ENCODE assay signal across 9 mouse cellular contexts in genomic region chr14:51082599-51083581, GRCm38 (mm10). TPM values are rescaled to one million over a fixed set of nuclear protein-coding genes. Genes with fewer than 3 reads are reported as not detected.
A peak's percentile ranks its signal among the peaks of the same experiment; 100 is the strongest.
DNase-seq lines count a peak whose midpoint lies in the region; ATAC-seq and TF ChIP-seq lines count a peak whose summit lies in the region.
"Had no signal": no experiment of that assay in that cellular context is flagged by ENCODE, and none has a peak within 500 bp of the region (broad histone marks: within the 10 kb centered on the region; RNA-seq: fewer than 3 reads in every experiment).

No protein-coding gene starts in this region.

- H3K4me2 ChIP-seq in embryonic facial prominence, embryonic 13.5 days, result peak overlapping the region; percentile 90
- H3K4me2 ChIP-seq in heart, postnatal 0 days (ENCODE audit: low read depth, low read length), result peak overlapping the region; percentile 81
- H3K4me2 ChIP-seq in lung, postnatal 0 days (replicated peaks; ENCODE audit: low read depth, low read length), result peak overlapping the region; percentile 69

- peak overlapping the region; percentile 68 for H3K9ac ChIP-seq in ES-E14 (ENCODE audit: insufficient read depth, low read depth, low read length, poor library complexity, severe bottlenecking)
- H3K9ac ChIP-seq in embryonic facial prominence, embryonic 13.5 days, result peak overlapping the region; percentile 74
- H3K9ac ChIP-seq in heart, postnatal 0 days (replicated peaks; ENCODE audit: low read depth, low read length), result peak overlapping the region; percentile 52
- peak overlapping the region; percentile 23; the same call in 1 of the 2 replicates for H3K9ac ChIP-seq in lung, postnatal 0 days (replicated peaks; ENCODE audit: low read depth)

- no peaks in the 10 kb centered on the region for H3K36me3 ChIP-seq in ES-E14 (ENCODE audit: control insufficient read depth, insufficient read depth, low read length, poor library complexity, severe bottlenecking)
- no peaks in the 10 kb centered on the region for H3K36me3 ChIP-seq in embryonic facial prominence, embryonic 13.5 days
- no peaks in the 10 kb centered on the region for H3K36me3 ChIP-seq in heart, postnatal 0 days (replicated peaks; ENCODE audit: control insufficient read depth, insufficient read depth, low read length)
- H3K36me3 ChIP-seq in lung, postnatal 0 days (ENCODE audit: insufficient read depth, low read length), result no peaks in the 10 kb centered on the region

- WGBS in embryonic facial prominence, embryonic 13.5 days, result 2% methylated on average over 40 of the region's 40 CpGs
- 2% methylated on average over 37 of the region's 40 CpGs for WGBS in heart, postnatal 0 days
- 3% methylated on average over 38 of the region's 40 CpGs for WGBS in lung, postnatal 0 days
- 4% methylated on average over 40 of the region's 40 CpGs for WGBS in olfactory bulb, adult 2 months

- no peak for TF ChIP-seq POLR2A in olfactory bulb, adult 2 months (IDR thresholded peaks at IDR 0.05; ENCODE audit: insufficient read depth, low read depth, low read length)

- no peaks in the 10 kb centered on the region for H3K9me3 ChIP-seq in ES-E14 (ENCODE audit: control insufficient read depth, insufficient read depth, low read depth, low read length)
- no peaks in the 10 kb centered on the region for H3K9me3 ChIP-seq in embryonic facial prominence, embryonic 13.5 days
- no peaks in the 10 kb centered on the region for H3K9me3 ChIP-seq in heart, postnatal 0 days (replicated peaks; ENCODE audit: control insufficient read depth, low read length)
- H3K9me3 ChIP-seq in lung, postnatal 0 days (ENCODE audit: low read length), result no peaks in the 10 kb centered on the region

- H3K27me3 ChIP-seq in embryonic facial prominence, embryonic 13.5 days, result peaks cover 9% of the 10 kb centered on the region; the same call in 1 of the 2 replicates
- no peaks in the 10 kb centered on the region for H3K27me3 ChIP-seq in heart, postnatal 0 days (ENCODE audit: control insufficient read depth, insufficient read depth, low read length)
- H3K27me3 ChIP-seq in lung, postnatal 0 days (replicated peaks; ENCODE audit: insufficient read depth, low read length), result no peaks in the 10 kb centered on the region

- no peak for TF ChIP-seq CTCF in heart, postnatal 0 days (IDR thresholded peaks at IDR 0.05; ENCODE audit: low read depth)
- TF ChIP-seq CTCF in lung, postnatal 0 days (IDR thresholded peaks at IDR 0.05), result no peak
- TF ChIP-seq CTCF in olfactory bulb, adult 2 months (IDR thresholded peaks at IDR 0.05; ENCODE audit: insufficient read depth, low read depth, low read length), result no peak

- peak overlapping the region; percentile 74 to 81 for H3K4me3 ChIP-seq in ES-E14 (ENCODE audit: insufficient read depth in 1 of 2, low read depth in 1 of 2, low read length in 2 of 2, poor library complexity in 1 of 2, severe bottlenecking in 1 of 2)
- peak overlapping the region; percentile 59 for H3K4me3 ChIP-seq in embryonic facial prominence, embryonic 13.5 days
- peak overlapping the region; percentile 64 for H3K4me3 ChIP-seq in heart, postnatal 0 days (ENCODE audit: low read depth, low read length)
- H3K4me3 ChIP-seq in lung, postnatal 0 days (ENCODE audit: low read depth, low read length), result peak overlapping the region; percentile 46
- peak overlapping the region; percentile 54 for H3K4me3 ChIP-seq in olfactory bulb, adult 2 months (ENCODE audit: insufficient read depth, low read depth, low read length)

- peak; percentile 22; the same call in 1 of the 2 replicates for ATAC-seq in embryonic facial prominence, embryonic 13.5 days (ENCODE audit: insufficient number of reproducible peaks, insufficient read depth, low FRiP score, low TSS enrichment, low read depth)
- ATAC-seq in heart, postnatal 0 days (ENCODE audit: insufficient read depth, low read depth), result peak; percentile 42
- peak; percentile 65 for ATAC-seq in lung, postnatal 0 days

- H3K4me1 ChIP-seq in ES-E14 (ENCODE audit: control insufficient read depth in 2 of 2, insufficient read depth in 2 of 2, low read length in 2 of 2, poor library complexity in 1 of 2), result peaks cover 0 to 5% of the 10 kb centered on the region in 2 experiments; a peak in 2 of 4 replicates
- H3K4me1 ChIP-seq in embryonic facial prominence, embryonic 13.5 days, result peaks cover 15% of the 10 kb centered on the region; the same call in 1 of the 2 replicates
- H3K4me1 ChIP-seq in heart, postnatal 0 days (ENCODE audit: control insufficient read depth, insufficient read depth), result peaks cover 3% of the 10 kb centered on the region; the same call in 1 of the 2 replicates
- no peaks in the 10 kb centered on the region; the same call in 1 of the 2 replicates for H3K4me1 ChIP-seq in lung, postnatal 0 days (ENCODE audit: insufficient read depth, low read depth, low read length)
- no peaks in the 10 kb centered on the region; the same call in 1 of the 2 replicates for H3K4me1 ChIP-seq in olfactory bulb, adult 2 months (ENCODE audit: control insufficient read depth, insufficient read depth, low read length)

- in situ Hi-C loops in ES-E14 (cut with MboI; ENCODE audit: low sequenced_read_pairs in 2 of 2, unreplicated experiment in 2 of 2), result loop anchor here in 1 of 2 experiments (25.0 kb wide), 1 partner anchor 679 kb away; the partner anchor contains the start of gene Ang4

- no peak for TF ChIP-seq EP300 in heart, postnatal 0 days (IDR thresholded peaks at IDR 0.05; ENCODE audit: low read depth)
- no peak for TF ChIP-seq EP300 in lung, postnatal 0 days (IDR thresholded peaks at IDR 0.05)

- no peak for DNase-seq in ES-E14 (ENCODE audit: low read depth, low spot score)
- DNase-seq in adrenal gland, postnatal 14 days, result peak; percentile 71
- DNase-seq in heart, postnatal 0 days (ENCODE audit: low spot score), result peak; percentile 30
- peak; percentile 66 to 79 for DNase-seq in kidney, postnatal 25 days
- peak; percentile 67 for DNase-seq in lung, postnatal 0 days (ENCODE audit: low spot score)
- peak; percentile 86 for DNase-seq in yolk sac, embryonic 10.5 days (ENCODE audit: low spot score)

- no peak overlapping the region for H3K27ac ChIP-seq in ES-E14 (ENCODE audit: insufficient read depth, low read depth, low read length, poor library complexity, severe bottlenecking)
- no peak overlapping the region for H3K27ac ChIP-seq in embryonic facial prominence, embryonic 13.5 days
- H3K27ac ChIP-seq in heart, postnatal 0 days (ENCODE audit: low read depth), result no peak overlapping the region
- no peak overlapping the region for H3K27ac ChIP-seq in lung, postnatal 0 days (ENCODE audit: low read length)
- no peak overlapping the region for H3K27ac ChIP-seq in olfactory bulb, adult 2 months (ENCODE audit: insufficient read depth, low read depth, low read length)

TF ChIP-seq in ES-E14, 5 proteins besides CTCF, POLR2A, EP300 and RAD21:
- peak; percentile 56 for TF ChIP-seq MAFK (IDR thresholded peaks at IDR 0.05; ENCODE audit: insufficient read depth, low read depth, low read length)
- TF ChIP-seq CHD2 (IDR thresholded peaks at IDR 0.05; ENCODE audit: low read depth, low read length), result no peak

RNA-seq across cellular contexts. Expression of gene Rnase4, which starts 8.0 kb away (rescaled TPM):
- 2.5 and 10.3 TPM in 2 replicates for total RNA-seq in ES-E14 (2012; rRNA removed)
- total RNA-seq in adrenal gland, postnatal 14 days (2021), result 56.5 and 131 TPM in 2 replicates
- polyA plus RNA-seq in embryonic facial prominence, embryonic 13.5 days (2015; fragmentation: Nextera tagmentation; extraction: Ambion mirVana), result 27.4 and 27.6 TPM in 2 replicates
- total RNA-seq in heart, postnatal 0 days (2014; rRNA removed; ENCODE audit: low replicate concordance), result 53.3 and 58.1 TPM in 2 replicates
- 29.1 and 32.5 TPM in 2 replicates for polyA plus RNA-seq in heart, postnatal 0 days (2015; fragmentation: Nextera tagmentation; extraction: Ambion mirVana)
- polyA plus RNA-seq in lung, postnatal 0 days (2015; fragmentation: Nextera tagmentation; extraction: Ambion mirVana), result 423 and 443 TPM in 2 replicates
- polyA plus RNA-seq in olfactory bulb, adult 2 months (2012; ENCODE audit: insufficient read depth, insufficient read length, low replicate concordance, missing spikeins), result not detected in 2 replicates

RNA-seq across cellular contexts. Expression of gene Ang, which starts 8.1 kb away (rescaled TPM):
- 1.2 and 1.4 TPM in 2 replicates for total RNA-seq in ES-E14 (2012; rRNA removed)
- total RNA-seq in adrenal gland, postnatal 14 days (2021), result 6.0 and 37.1 TPM in 2 replicates
- 4.6 and 5.7 TPM in 2 replicates for polyA plus RNA-seq in embryonic facial prominence, embryonic 13.5 days (2015; fragmentation: Nextera tagmentation; extraction: Ambion mirVana)
- 9.3 TPM in 1 of 2 replicates, not detected in the other for total RNA-seq in heart, postnatal 0 days (2014; rRNA removed; ENCODE audit: low replicate concordance)
- polyA plus RNA-seq in heart, postnatal 0 days (2015; fragmentation: Nextera tagmentation; extraction: Ambion mirVana), result 2.6 and 2.9 TPM in 2 replicates
- polyA plus RNA-seq in lung, postnatal 0 days (2015; fragmentation: Nextera tagmentation; extraction: Ambion mirVana), result 41.5 and 45.4 TPM in 2 replicates
- not detected in 2 replicates for polyA plus RNA-seq in olfactory bulb, adult 2 months (2012; ENCODE audit: insufficient read depth, insufficient read length, low replicate concordance, missing spikeins)

RNA-seq across cellular contexts. Expression of gene Olfr750, which starts 8.7 kb away (rescaled TPM):
- not detected in 2 replicates for total RNA-seq in ES-E14 (2012; rRNA removed)
- total RNA-seq in adrenal gland, postnatal 14 days (2021), result not detected in 2 replicates
- polyA plus RNA-seq in embryonic facial prominence, embryonic 13.5 days (2015; fragmentation: Nextera tagmentation; extraction: Ambion mirVana), result not detected in 2 replicates
- not detected in 2 replicates for total RNA-seq in heart, postnatal 0 days (2014; rRNA removed; ENCODE audit: low replicate concordance)
- polyA plus RNA-seq in heart, postnatal 0 days (2015; fragmentation: Nextera tagmentation; extraction: Ambion mirVana), result not detected in 2 replicates
- polyA plus RNA-seq in lung, postnatal 0 days (2015; fragmentation: Nextera tagmentation; extraction: Ambion mirVana), result 0.05 and 0.10 TPM in 2 replicates
- polyA plus RNA-seq in olfactory bulb, adult 2 months (2012; ENCODE audit: insufficient read depth, insufficient read length, low replicate concordance, missing spikeins), result not detected in 2 replicates
- total RNA-seq: left cerebral cortex, postnatal 14 days had no signal

RNA-seq across cellular contexts. Expression of gene Rnase12, which starts 25.4 kb away (rescaled TPM):
- total RNA-seq in ES-E14 (2012; rRNA removed), result 0.36 and 1.1 TPM in 2 replicates
- total RNA-seq in adrenal gland, postnatal 14 days (2021), result not detected in 2 replicates
- polyA plus RNA-seq in embryonic facial prominence, embryonic 13.5 days (2015; fragmentation: Nextera tagmentation; extraction: Ambion mirVana), result not detected in 2 replicates
- total RNA-seq in heart, postnatal 0 days (2014; rRNA removed; ENCODE audit: low replicate concordance), result not detected in 2 replicates
- 0.40 TPM in 1 of 2 replicates, not detected in the other for polyA plus RNA-seq in heart, postnatal 0 days (2015; fragmentation: Nextera tagmentation; extraction: Ambion mirVana)
- polyA plus RNA-seq in lung, postnatal 0 days (2015; fragmentation: Nextera tagmentation; extraction: Ambion mirVana), result 0.27 and 0.55 TPM in 2 replicates
- not detected in 2 replicates for polyA plus RNA-seq in olfactory bulb, adult 2 months (2012; ENCODE audit: insufficient read depth, insufficient read length, low replicate concordance, missing spikeins)
- total RNA-seq: left cerebral cortex, postnatal 14 days had no signal

RNA-seq across cellular contexts. Expression of gene Eddm3b, which starts 31.3 kb away (rescaled TPM):
- not detected in 2 replicates for total RNA-seq in ES-E14 (2012; rRNA removed)
- not detected in 2 replicates for total RNA-seq in adrenal gland, postnatal 14 days (2021)
- polyA plus RNA-seq in embryonic facial prominence, embryonic 13.5 days (2015; fragmentation: Nextera tagmentation; extraction: Ambion mirVana), result not detected in 2 replicates
- not detected in 2 replicates for total RNA-seq in heart, postnatal 0 days (2014; rRNA removed; ENCODE audit: low replicate concordance)
- polyA plus RNA-seq in heart, postnatal 0 days (2015; fragmentation: Nextera tagmentation; extraction: Ambion mirVana), result not detected in 2 replicates
- polyA plus RNA-seq in lung, postnatal 0 days (2015; fragmentation: Nextera tagmentation; extraction: Ambion mirVana), result 0.08 and 0.15 TPM in 2 replicates
- not detected in 2 replicates for polyA plus RNA-seq in olfactory bulb, adult 2 months (2012; ENCODE audit: insufficient read depth, insufficient read length, low replicate concordance, missing spikeins)
- total RNA-seq: left cerebral cortex, postnatal 14 days had no signal

Comparison
In these comparisons a context has a peak if more than half of its experiments do, and no peak if none do; other contexts are left out.
1. H3K9ac ChIP-seq: peak in every context shown above with its lines; median percentile 74 in embryonic facial prominence, embryonic 13.5 days; 68 in ES-E14; 52 in heart, postnatal 0 days; 23 in lung, postnatal 0 days.
2. RNA of gene Rnase4, which starts 8.0 kb away (polyA plus RNA-seq): 423 to 443 TPM in lung, postnatal 0 days, 29.1 to 32.5 TPM in heart, postnatal 0 days and 27.4 to 27.6 TPM in embryonic facial prominence, embryonic 13.5 days; not detected in olfactory bulb, adult 2 months; every median in the first group is over 10 times any median in the second.
3. Peak in every context shown above with its lines, with median percentiles within 50 percentile points of each other: H3K4me3 ChIP-seq, ATAC-seq and H3K4me2 ChIP-seq.